In genomic region chr2:163749647-163750611, GRCm38 (mm10) we compare ENCODE assay signal across 8 mouse cellular contexts. TPM values are rescaled to one million over a fixed set of nuclear protein-coding genes. Genes with fewer than 3 reads are reported as not detected.
DNase-seq lines count a peak whose midpoint lies in the region; ATAC-seq and TF ChIP-seq lines count a peak whose summit lies in the region.

TSS of gene Ada (minus strand) at chr2:163750239.

- peak within 1 kb of the TSS; percentile 56 for H3K9ac ChIP-seq in forebrain, postnatal 0 days
- peak within 1 kb of the TSS; percentile 56 for H3K9ac ChIP-seq in hindbrain, embryonic 15.5 days
- peak within 1 kb of the TSS; percentile 71 for H3K9ac ChIP-seq in liver, embryonic 13.5 days

- H3K9me3 ChIP-seq in forebrain, postnatal 0 days (ENCODE audit: low read length): no peaks in the 10 kb centered on the region
- H3K9me3 ChIP-seq in hindbrain, embryonic 15.5 days: no peaks in the 10 kb centered on the region
- no peaks in the 10 kb centered on the region for H3K9me3 ChIP-seq in liver, embryonic 13.5 days (replicated peaks)

- WGBS in forebrain, postnatal 0 days: 1% methylated on average over 53 of the region's 57 CpGs
- under 1% methylated on average over 50 of the region's 57 CpGs for WGBS in hindbrain, embryonic 15.5 days
- 2% methylated on average over 50 of the region's 57 CpGs for WGBS in liver, embryonic 13.5 days (ENCODE audit: insufficient replicate concordance)

- H3K27ac ChIP-seq in layer of hippocampus, adult 2 months: no peak within 1 kb of the TSS
- H3K27ac ChIP-seq in bone marrow macrophage, adult 2 months (ENCODE audit: insufficient read depth, low read depth, low read length): no peak within 1 kb of the TSS
- H3K27ac ChIP-seq in forebrain, postnatal 0 days (ENCODE audit: low read depth, low read length): no peak within 1 kb of the TSS
- no peak within 1 kb of the TSS for H3K27ac ChIP-seq in hindbrain, embryonic 15.5 days (replicated peaks)
- no peak within 1 kb of the TSS for H3K27ac ChIP-seq in liver, embryonic 13.5 days

- peak within 1 kb of the TSS; percentile 96 for H3K4me2 ChIP-seq in forebrain, postnatal 0 days (ENCODE audit: low read depth)
- H3K4me2 ChIP-seq in hindbrain, embryonic 15.5 days: peak within 1 kb of the TSS; percentile 91
- peak within 1 kb of the TSS; percentile 96 for H3K4me2 ChIP-seq in liver, embryonic 13.5 days

- peaks cover 14% of the 10 kb centered on the region for H3K4me1 ChIP-seq in bone marrow macrophage, adult 2 months (ENCODE audit: control insufficient read depth, insufficient read depth, low read length)
- H3K4me1 ChIP-seq in forebrain, postnatal 0 days (ENCODE audit: insufficient read depth): peaks cover 7% of the 10 kb centered on the region; the same call in 1 of the 2 replicates
- H3K4me1 ChIP-seq in hindbrain, embryonic 15.5 days (replicated peaks): peaks cover 17% of the 10 kb centered on the region
- H3K4me1 ChIP-seq in liver, embryonic 13.5 days (replicated peaks): peaks cover 33% of the 10 kb centered on the region

- no peaks in the 10 kb centered on the region for H3K27me3 ChIP-seq in forebrain, postnatal 0 days (ENCODE audit: insufficient read depth, low read length)
- no peaks in the 10 kb centered on the region for H3K27me3 ChIP-seq in hindbrain, embryonic 15.5 days
- peaks cover 26% of the 10 kb centered on the region for H3K27me3 ChIP-seq in liver, embryonic 13.5 days

- no peak for TF ChIP-seq CTCF in layer of hippocampus, adult 2 months (conservative IDR thresholded peaks at IDR 0.05)
- TF ChIP-seq CTCF in bone marrow macrophage, adult 2 months (IDR thresholded peaks at IDR 0.05; ENCODE audit: low read depth, low read length): no peak
- TF ChIP-seq CTCF in forebrain, postnatal 0 days (IDR thresholded peaks at IDR 0.05; ENCODE audit: low read depth): no peak

- no peaks in the 10 kb centered on the region for H3K36me3 ChIP-seq in forebrain, postnatal 0 days (ENCODE audit: insufficient read depth)
- H3K36me3 ChIP-seq in hindbrain, embryonic 15.5 days: no peaks in the 10 kb centered on the region
- no peaks in the 10 kb centered on the region for H3K36me3 ChIP-seq in liver, embryonic 13.5 days

- peak within 1 kb of the TSS; percentile 65 for H3K4me3 ChIP-seq in layer of hippocampus, adult 2 months
- peak within 1 kb of the TSS; percentile 76 for H3K4me3 ChIP-seq in bone marrow macrophage, adult 2 months (ENCODE audit: insufficient read depth, low read length)
- H3K4me3 ChIP-seq in forebrain, postnatal 0 days (ENCODE audit: low read depth, low read length): peak within 1 kb of the TSS; percentile 50
- H3K4me3 ChIP-seq in hindbrain, embryonic 15.5 days: peak within 1 kb of the TSS; percentile 54
- peak within 1 kb of the TSS; percentile 64 for H3K4me3 ChIP-seq in liver, embryonic 13.5 days (replicated peaks)

- no peak for TF ChIP-seq POLR2A in bone marrow macrophage, adult 2 months (IDR thresholded peaks at IDR 0.05; ENCODE audit: borderline replicate concordance, low read depth, low read length)

- DNase-seq in layer of hippocampus, adult 2 months (ENCODE audit: low spot score in 2 of 2): no peak
- no peak for DNase-seq in layer of hippocampus, adult 8-10 months (ENCODE audit: low spot score in 2 of 2)
- peak; percentile 56 for DNase-seq in forebrain, postnatal 0 days
- peak; percentile 34 for DNase-seq in liver, embryonic 13.5 days
- DNase-seq in naive thymus-derived CD4-positive, alpha-beta T cell, adult 2 months (ENCODE audit: low read depth): peak; percentile 66
- peak; percentile 88 for DNase-seq in thymus, postnatal 14 days

- peak; percentile 63 for ATAC-seq in forebrain, postnatal 0 days
- peak; percentile 74; the same call in 1 of the 2 replicates for ATAC-seq in hindbrain, embryonic 15.5 days (ENCODE audit: low FRiP score, low read depth)
- peak; percentile 76 for ATAC-seq in liver, embryonic 13.5 days (ENCODE audit: low read depth)

RNA-seq across cellular contexts. Expression of gene Ada, which starts in this region (rescaled TPM):
- total RNA-seq in layer of hippocampus, adult 2 months (2021): 1 to 10 TPM; 1.1 to 1.9 TPM
- 1 to 10 TPM in 3 of 4 experiments, under 1 TPM in 1; 0.73 to 1.6 (median 1.5) TPM for total RNA-seq in layer of hippocampus, adult 8-10 months (2022)
- polyA plus RNA-seq in bone marrow macrophage, adult 2 months (2012; ENCODE audit: insufficient read depth, insufficient read length, missing spikeins): 3.3 and 5.3 TPM in 2 replicates
- 4.3 and 6.2 TPM in 2 replicates for total RNA-seq in forebrain, postnatal 0 days (2014; rRNA removed)
- 4.6 and 5.4 TPM in 2 replicates for polyA plus RNA-seq in forebrain, postnatal 0 days (2015; fragmentation: Nextera tagmentation; extraction: Ambion mirVana)
- 4.2 and 4.4 TPM in 2 replicates for polyA plus RNA-seq in hindbrain, embryonic 15.5 days (2015; fragmentation: Nextera tagmentation; extraction: Ambion mirVana)
- 5.5 and 6.6 TPM in 2 replicates for polyA plus RNA-seq in liver, embryonic 13.5 days (2015; fragmentation: Nextera tagmentation; extraction: Ambion mirVana)

Comparison
In these comparisons a context has a peak if more than half of its experiments do, and no peak if none do; other contexts are left out.
1. DNase-seq: peak in forebrain, postnatal 0 days (single experiment), liver, embryonic 13.5 days (single experiment), naive thymus-derived CD4-positive, alpha-beta T cell, adult 2 months (single experiment) and thymus, postnatal 14 days (single experiment); none in layer of hippocampus, adult 2 months (0 of 2) and layer of hippocampus, adult 8-10 months (0 of 2).
2. Peak in every context shown above with its lines, with median percentiles within 50 percentile points of each other: H3K4me3 ChIP-seq, ATAC-seq, H3K4me2 ChIP-seq and H3K9ac ChIP-seq.